Mouse (Mus musculus) stomach, postnatal 0 days (tissue): ENCODE measurements around the gene Gm26938. TPM values are rescaled to one million over a fixed set of nuclear protein-coding genes. Genes with fewer than 3 reads are reported as not detected.

Experiments used
- ATAC-seq: fragments of 200-750 bp; cut with Nextera tagmentation; 2 replicates; pipeline ENCODE4 v1.8.0; 2017; ENCODE audit not compliant: low FRiP score, low TSS enrichment
- DNase-seq: peaks from one replicate; pipeline ENCODE4 v3.0.0-alpha.2; 2016; ENCODE audit warnings: low spot score
- H3K27ac ChIP-seq: fragments of 300-500 bp; sonication (generic); replicated peaks from 2 replicates; pipeline ENCODE4 v1.5.1; 2014; ENCODE audit warnings: mild to moderate bottlenecking, control low read depth
- H3K27me3 ChIP-seq: fragments of 300-500 bp; sonication (generic); 2 replicates; pipeline ENCODE4 v1.6.1; 2014; ENCODE audit warnings: low read length; ENCODE audit not compliant: control insufficient read depth, insufficient read depth
- H3K36me3 ChIP-seq: fragments of 300-500 bp; sonication (generic); 2 replicates; pipeline ENCODE4 v1.6.1; 2014; ENCODE audit warnings: low read length, mixed read lengths; ENCODE audit not compliant: control insufficient read depth, insufficient read depth
- H3K4me1 ChIP-seq: fragments of 300-500 bp; sonication (generic); replicated peaks from 2 replicates; pipeline ENCODE4 v1.6.1; 2014; ENCODE audit warnings: antibody characterized with exemption; ENCODE audit not compliant: control insufficient read depth, insufficient read depth
- H3K4me2 ChIP-seq: fragments of 300-500 bp; sonication (generic); replicated peaks from 2 replicates; pipeline ENCODE4 v1.6.1; 2014; ENCODE audit warnings: low read depth, mild to moderate bottlenecking, control low read depth, moderate library complexity
- H3K4me3 ChIP-seq: fragments of 300-500 bp; sonication (generic); 2 replicates; pipeline ENCODE4 v1.5.1; 2014; ENCODE audit warnings: low read depth, low read length, control low read depth
- H3K9ac ChIP-seq: fragments of 300-500 bp; sonication (generic); 2 replicates; pipeline ENCODE4 v1.6.1; 2014; ENCODE audit warnings: mild to moderate bottlenecking, low read length, control low read depth, mixed read lengths
- H3K9me3 ChIP-seq: fragments of 300-500 bp; sonication (generic); 2 replicates; pipeline ENCODE4 v1.6.1; 2016; ENCODE audit warnings: low read length; ENCODE audit not compliant: control insufficient read depth
- CTCF ChIP-seq: IDR thresholded peaks from 2 replicates; pipeline ENCODE4 v1.5.1; 2016; ENCODE audit warnings: antibody characterized with exemption, low read depth, mild to moderate bottlenecking, moderate library complexity
- EP300 ChIP-seq: optimal IDR thresholded peaks from 2 replicates; pipeline ENCODE3; 2016; ENCODE audit warnings: antibody characterized with exemption
- WGBS: fragments of 180-500 bp; shearing (Covaris S2); extraction: QIAGEN DNeasy Blood & Tissue Kit; methylation state at CpG from one replicate; pipeline ENCODE4 v1.1.7; 2014; 5-methylcytosine and 5-hydroxymethylcytosine counted together
- polyA plus RNA-seq: library from polyadenylated mRNA; unstranded; fragments of >200 nt; fragmentation: Nextera tagmentation; extraction: Ambion mirVana; gene quantifications from 2 replicates; pipeline ENCODE4 v1.2.1, GENCODE M21; 2015

The Gm26938 gene
- polyA plus RNA-seq, 1 experiment from 2014 or later, result not detected

DNA sequence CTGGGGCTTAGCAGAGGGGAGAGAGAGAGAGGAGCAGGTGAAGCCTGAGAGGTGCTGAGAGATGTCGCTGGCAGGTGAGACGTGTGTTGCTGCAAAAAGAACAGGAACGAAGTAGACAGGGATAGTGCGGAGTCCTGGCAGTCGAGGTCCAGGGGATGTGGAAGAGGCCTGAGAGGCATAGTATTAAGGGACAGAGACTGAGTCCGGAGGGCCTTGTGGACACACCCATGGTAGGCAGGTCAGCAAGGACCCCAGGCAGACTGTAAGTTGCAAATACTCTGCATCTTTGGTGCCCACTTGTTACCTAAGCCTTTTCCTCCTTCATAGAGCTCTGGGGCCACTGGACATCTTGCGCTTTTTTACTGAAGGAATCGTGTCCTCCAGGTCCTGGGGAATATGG, 25.0 kb downstream of the Gm26938 start:
- TF ChIP-seq CTCF (no peak), EP300 (no peak)
- ATAC-seq, result no peak
- H3K9me3 ChIP-seq, result no peaks in the 10 kb centered on the region
- no peak overlapping the region for H3K4me3 ChIP-seq
- no peak overlapping the region for H3K4me2 ChIP-seq
- peaks cover 21% of the 10 kb centered on the region for H3K36me3 ChIP-seq
- H3K27ac ChIP-seq, result no peak overlapping the region
- DNase-seq, result no peak
- peaks cover 13% of the 10 kb centered on the region for H3K4me1 ChIP-seq
- H3K27me3 ChIP-seq, result no peaks in the 10 kb centered on the region
- H3K9ac ChIP-seq, result no peak overlapping the region
- WGBS, result 91% methylated on average over 8 of the region's 8 CpGs

DNA sequence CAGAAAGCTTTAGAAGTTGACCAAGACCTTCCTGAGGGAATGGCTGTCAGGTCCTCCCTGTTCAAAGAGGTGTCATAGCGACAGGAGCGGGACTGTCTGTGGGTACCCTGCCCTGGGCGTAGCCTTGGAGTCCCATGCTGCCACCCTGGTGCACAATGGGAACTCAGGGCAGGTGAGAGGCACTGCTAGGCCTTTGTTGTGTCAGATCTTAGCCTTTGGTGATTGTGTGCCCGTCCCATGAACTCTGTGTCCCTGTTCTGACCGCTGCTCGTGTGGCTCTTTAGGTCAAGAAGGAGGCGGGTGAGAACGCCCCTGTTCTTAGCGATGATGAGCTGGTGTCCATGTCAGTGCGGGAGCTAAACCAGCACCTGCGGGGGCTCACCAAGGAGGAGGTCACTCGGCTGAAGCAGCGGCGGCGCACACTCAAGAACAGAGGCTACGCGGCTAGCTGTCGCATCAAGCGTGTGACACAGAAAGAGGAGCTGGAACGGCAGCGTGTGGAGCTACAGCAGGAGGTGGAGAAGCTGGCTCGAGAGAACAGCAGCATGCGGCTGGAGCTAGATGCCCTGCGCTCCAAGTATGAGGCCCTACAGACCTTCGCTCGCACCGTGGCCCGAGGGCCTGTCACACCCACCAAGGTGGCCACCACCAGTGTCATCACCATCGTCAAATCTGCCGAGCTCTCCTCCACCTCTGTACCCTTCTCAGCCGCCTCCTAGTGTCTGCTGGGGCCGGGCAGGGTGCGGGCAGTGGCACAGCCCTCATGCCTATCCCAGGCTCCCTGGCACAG, 26.2 kb downstream of the Gm26938 start:
- WGBS, result 92% methylated on average over 33 of the region's 33 CpGs
- H3K27me3 ChIP-seq, result no peaks in the 10 kb centered on the region
- no peak overlapping the region for H3K9ac ChIP-seq
- H3K9me3 ChIP-seq, result no peaks in the 10 kb centered on the region
- H3K4me3 ChIP-seq, result no peak overlapping the region
- TF ChIP-seq EP300 (no peak), CTCF (no peak)
- ATAC-seq (no peak), DNase-seq (no peak)
- no peak overlapping the region for H3K4me2 ChIP-seq
- peaks cover 19% of the 10 kb centered on the region for H3K4me1 ChIP-seq
- peaks cover 21% of the 10 kb centered on the region for H3K36me3 ChIP-seq
- no peak overlapping the region for H3K27ac ChIP-seq

DNA sequence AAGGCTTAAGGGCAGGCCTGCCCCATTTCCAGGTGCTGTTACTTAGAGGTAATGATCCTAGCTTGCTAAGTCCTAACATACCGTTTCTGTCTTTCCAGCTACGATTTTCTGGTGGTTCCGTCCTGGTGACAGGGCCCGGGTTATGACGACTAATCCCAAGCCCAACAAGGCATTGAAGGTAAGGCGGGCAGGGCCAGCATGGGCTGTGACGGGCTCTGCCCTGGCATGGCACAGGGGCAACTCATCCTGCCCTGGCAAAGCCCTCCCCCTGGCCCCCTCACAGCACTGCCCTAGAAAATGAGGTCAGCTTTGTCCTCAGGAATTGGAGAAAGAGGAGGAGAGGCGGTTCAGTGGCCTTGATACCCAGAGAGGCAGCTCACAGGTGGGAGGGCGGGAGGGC, 27.2 kb downstream of the Gm26938 start:
- DNase-seq (no peak), ATAC-seq (no peak)
- Histone ChIP-seq H3K4me2 (no peak overlapping the region), H3K9ac (no peak overlapping the region), H3K4me3 (no peak overlapping the region), H3K36me3 (peaks cover 21% of the 10 kb centered on the region), H3K27ac (no peak overlapping the region), H3K9me3 (no peaks in the 10 kb centered on the region), H3K27me3 (no peaks in the 10 kb centered on the region), H3K4me1 (peaks cover 22% of the 10 kb centered on the region)
- WGBS, result 77% methylated on average over 9 of the region's 9 CpGs
- no peak for TF ChIP-seq EP300

DNA sequence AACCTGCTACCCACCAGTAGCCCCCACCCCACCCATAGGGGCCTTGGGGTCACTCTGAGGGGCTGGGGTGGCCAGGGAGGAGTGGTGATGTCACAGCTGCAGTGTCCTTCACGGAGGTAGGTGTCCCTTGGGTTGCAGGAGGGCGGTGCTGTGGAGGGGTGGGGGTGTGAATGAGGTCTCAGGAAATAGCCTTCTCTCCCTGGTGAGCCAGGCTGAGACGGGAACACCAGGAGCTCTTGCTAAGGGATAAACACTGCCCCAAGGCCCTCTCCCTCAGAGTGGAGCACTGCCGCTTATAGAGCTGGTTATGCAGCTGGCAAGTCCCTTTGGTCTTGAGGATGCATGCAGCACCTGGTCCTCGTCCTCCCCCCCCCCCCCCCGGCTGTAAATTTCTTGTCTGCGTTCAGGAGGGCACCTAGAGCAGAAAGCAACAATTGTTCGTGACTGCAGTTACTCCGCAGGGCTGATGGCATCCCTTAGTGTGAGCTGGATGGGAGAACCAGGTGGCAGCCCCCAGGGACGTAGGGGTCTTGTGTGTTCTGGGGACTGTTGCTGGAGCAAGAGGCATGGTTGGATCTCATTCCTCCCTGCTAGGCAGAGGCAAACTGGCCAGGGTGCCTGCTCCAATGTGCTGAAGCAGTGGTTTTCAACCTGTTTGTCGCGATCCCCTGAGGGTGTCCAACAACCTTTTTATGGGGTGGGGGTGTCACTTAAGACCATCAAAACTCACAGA, 27.9 kb downstream of the Gm26938 start:
- Histone ChIP-seq H3K4me3 (no peak overlapping the region), H3K27ac (peak overlapping the region; percentile 35; the same call in 1 of the 2 replicates), H3K9ac (no peak overlapping the region; the same call in 1 of the 2 replicates), H3K4me1 (peaks cover 25% of the 10 kb centered on the region), H3K36me3 (peaks cover 21% of the 10 kb centered on the region), H3K27me3 (no peaks in the 10 kb centered on the region), H3K9me3 (no peaks in the 10 kb centered on the region), H3K4me2 (peak overlapping the region; percentile 11; the same call in 1 of the 2 replicates)
- ATAC-seq (no peak), DNase-seq (no peak)
- TF ChIP-seq EP300 (no peak), CTCF (no peak)
- 48% methylated on average over 11 of the region's 12 CpGs for WGBS

DNA sequence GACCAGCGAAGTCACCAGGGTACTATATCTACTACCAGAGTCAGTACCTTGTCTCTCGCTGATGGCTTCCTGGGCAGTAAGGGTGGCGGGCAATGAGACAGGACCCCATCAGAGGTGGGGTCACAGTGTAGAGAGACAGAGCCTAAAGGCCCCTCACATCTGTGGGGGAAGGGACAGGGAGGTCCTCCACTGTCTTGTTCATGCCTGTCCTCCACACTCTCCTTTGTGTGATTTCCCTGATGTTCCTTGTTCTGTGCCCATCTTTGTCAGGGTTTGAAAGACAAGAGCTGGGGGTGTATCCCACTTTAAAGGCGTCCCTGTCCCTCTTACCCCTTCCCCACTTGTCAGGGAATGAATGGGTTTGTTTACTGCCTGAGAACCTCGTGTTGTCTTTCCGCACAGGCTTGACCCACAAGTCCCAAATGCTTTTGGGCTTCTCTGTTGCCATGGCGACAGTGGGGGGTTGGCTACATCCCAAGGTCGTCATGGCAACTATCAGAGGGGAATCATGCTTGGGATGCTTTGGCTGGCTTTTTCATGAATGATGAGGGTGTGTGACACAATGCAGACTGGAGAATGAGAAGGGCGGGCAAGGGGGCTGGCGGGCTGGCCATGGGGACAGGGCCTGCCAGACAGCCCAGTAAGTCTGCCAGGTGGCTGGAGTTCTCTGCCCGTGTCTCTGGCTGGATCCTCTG, 28.6 kb downstream of the Gm26938 start:
- peak overlapping the region; percentile 43 for H3K4me2 ChIP-seq
- no peaks in the 10 kb centered on the region for H3K9me3 ChIP-seq
- peak overlapping the region; percentile 24 for H3K4me3 ChIP-seq
- no peak for TF ChIP-seq EP300
- TF ChIP-seq CTCF, result no peak
- peak; percentile 50 for DNase-seq
- ATAC-seq, result no peak
- peak overlapping the region; percentile 89 for H3K27ac ChIP-seq
- peaks cover 27% of the 10 kb centered on the region for H3K4me1 ChIP-seq
- H3K36me3 ChIP-seq, result peaks cover 21% of the 10 kb centered on the region
- no peaks in the 10 kb centered on the region for H3K27me3 ChIP-seq
- peak overlapping the region; percentile 35 for H3K9ac ChIP-seq
- 34% methylated on average over 11 of the region's 11 CpGs for WGBS
